Mouse (Mus musculus) stomach, postnatal 0 days (tissue): Measurements from ENCODE around the gene Zfp422.
"Not testable (repeated sequence)": the region's sequence is repeated elsewhere in the genome, so short reads cannot be mapped to it uniquely, and the experiment has no call there.

Experiments used
- CTCF ChIP-seq: IDR thresholded peaks from 2 replicates; pipeline ENCODE4 v1.5.1; 2016; ENCODE audit warnings: antibody characterized with exemption, low read depth, mild to moderate bottlenecking, moderate library complexity
- EP300 ChIP-seq: optimal IDR thresholded peaks from 2 replicates; pipeline ENCODE3; 2016; ENCODE audit warnings: antibody characterized with exemption

DNA sequence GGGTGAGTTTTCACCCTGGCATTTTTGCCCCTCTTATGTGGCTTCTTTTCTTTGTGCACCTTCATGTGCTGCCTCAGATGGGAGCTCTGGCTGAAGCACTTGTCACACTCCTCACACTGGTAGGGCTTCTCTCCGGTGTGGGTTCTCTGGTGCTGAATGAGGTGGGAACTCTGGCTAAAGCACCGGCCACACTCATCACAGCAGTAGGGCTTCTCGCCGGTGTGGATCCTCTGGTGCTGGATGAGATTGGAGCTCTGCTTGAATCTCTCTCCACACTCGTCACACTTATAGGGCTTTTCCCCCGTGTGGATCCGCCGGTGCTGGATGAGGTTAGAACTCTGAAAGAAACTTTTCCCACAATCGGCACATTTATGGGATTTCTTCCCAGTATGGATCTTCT is 2.4 kb downstream of the Zfp422 start:
- TF ChIP-seq CTCF, EP300: not testable (repeated sequence)
